Mouse (Mus musculus) intestine, embryonic 16.5 days (tissue): ENCODE measurements around the gene Nop56. TPM values are rescaled to one million over a fixed set of nuclear protein-coding genes. Genes with fewer than 3 reads are reported as not detected.

Source experiments
- ATAC-seq: fragments of 200-750 bp; cut with Nextera tagmentation; 2 replicates; pipeline ENCODE4 v1.8.0; 2017; ENCODE audit warnings: moderate TSS enrichment, moderate library complexity
- H3K27ac ChIP-seq: fragments of 300-500 bp; sonication (generic); 2 replicates; pipeline ENCODE4 v1.5.1; 2014; ENCODE audit warnings: mild to moderate bottlenecking, low read length
- H3K27me3 ChIP-seq: fragments of 300-500 bp; sonication (generic); replicated peaks from 2 replicates; pipeline ENCODE4 v1.6.1; 2014; ENCODE audit warnings: low read length, control low read depth, mixed read lengths; ENCODE audit not compliant: control insufficient read depth, insufficient read depth
- H3K36me3 ChIP-seq: fragments of 300-500 bp; sonication (generic); 2 replicates; pipeline ENCODE4 v1.6.1; 2014; ENCODE audit warnings: low read length, control low read depth; ENCODE audit not compliant: control insufficient read depth, insufficient read depth
- H3K4me1 ChIP-seq: fragments of 300-500 bp; sonication (generic); 2 replicates; pipeline ENCODE4 v1.6.1; 2014; ENCODE audit warnings: low read length, control low read depth, mixed read lengths; ENCODE audit not compliant: control insufficient read depth, insufficient read depth
- H3K4me2 ChIP-seq: fragments of 300-500 bp; sonication (generic); 2 replicates; pipeline ENCODE4 v1.6.1; 2014; ENCODE audit warnings: low read depth, low read length, control low read depth
- H3K4me3 ChIP-seq: fragments of 300-500 bp; sonication (generic); 2 replicates; pipeline ENCODE4 v1.5.1; 2014; ENCODE audit warnings: mild to moderate bottlenecking, low read length
- H3K9ac ChIP-seq: fragments of 300-500 bp; sonication (generic); 2 replicates; pipeline ENCODE4 v1.6.1; 2014; ENCODE audit warnings: low read depth, low read length
- H3K9me3 ChIP-seq: fragments of 300-500 bp; sonication (generic); 2 replicates; pipeline ENCODE4 v1.6.1; 2016; ENCODE audit warnings: low read length, control low read depth; ENCODE audit not compliant: control insufficient read depth
- WGBS: fragments of 180-500 bp; shearing (Covaris S2); extraction: QIAGEN DNeasy Blood & Tissue Kit; methylation state at CpG from one replicate; pipeline ENCODE4 v1.1.7; 2014; 5-methylcytosine and 5-hydroxymethylcytosine counted together
- polyA plus RNA-seq: library from polyadenylated mRNA; unstranded; fragments of >200 nt; fragmentation: Nextera tagmentation; extraction: Ambion mirVana; gene quantifications from 2 replicates; pipeline ENCODE4 v1.2.1, GENCODE M21; 2015

Gene Nop56
- polyA plus RNA-seq: 209 and 237 TPM in 2 replicates

DNA sequence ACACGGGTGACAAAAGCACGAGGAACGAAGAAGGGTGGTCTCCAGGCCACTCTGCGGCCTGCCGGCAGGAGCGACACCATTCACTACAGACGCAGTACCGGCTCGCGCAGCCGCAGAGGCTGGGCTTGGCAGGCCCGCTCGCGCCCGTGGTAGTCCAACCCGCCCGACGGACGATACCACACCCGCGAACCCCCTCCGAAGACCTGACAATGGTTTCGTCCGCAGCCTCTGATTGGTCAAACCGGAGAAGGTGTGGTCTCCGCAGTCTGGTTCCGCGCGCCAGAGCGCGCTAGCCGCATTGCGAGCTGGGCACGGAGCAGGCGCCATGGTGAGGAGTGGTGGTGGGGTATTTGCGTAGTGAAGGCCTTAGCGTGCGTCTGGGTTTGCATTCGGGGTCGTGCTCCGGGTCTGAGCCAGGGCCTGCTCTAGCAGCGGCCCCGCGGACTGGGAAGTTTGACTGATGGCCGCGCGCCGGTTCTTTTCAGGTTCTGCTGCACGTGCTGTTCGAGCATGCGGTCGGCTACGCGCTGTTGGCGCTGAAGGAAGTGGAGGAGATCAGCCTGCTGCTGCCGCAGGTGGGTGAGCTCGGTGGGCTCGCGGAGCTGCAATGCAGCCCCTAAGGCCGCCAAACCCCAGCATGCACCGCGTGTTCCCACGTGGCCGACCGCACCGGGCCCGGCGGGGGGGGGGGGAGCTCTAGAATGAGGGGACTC, at the start of gene Nop56:
Gene Nop56 (plus strand): TSS at position 282 of the 713 bp plus-strand sequence.
- H3K4me2 ChIP-seq: peak within 1 kb of the TSS; percentile 92
- peak within 1 kb of the TSS; percentile 96 for H3K9ac ChIP-seq
- H3K27ac ChIP-seq: peak within 1 kb of the TSS; percentile 89
- no peaks in the 10 kb centered on the region for H3K27me3 ChIP-seq
- H3K36me3 ChIP-seq: peaks cover 17% of the 10 kb centered on the region; the same call in 1 of the 2 replicates
- peak within 1 kb of the TSS; percentile 94 for H3K4me3 ChIP-seq
- peak; percentile 97 for ATAC-seq
- H3K4me1 ChIP-seq: peaks cover 20% of the 10 kb centered on the region
- under 1% methylated on average over 68 of the region's 68 CpGs for WGBS
- no peaks in the 10 kb centered on the region for H3K9me3 ChIP-seq

DNA sequence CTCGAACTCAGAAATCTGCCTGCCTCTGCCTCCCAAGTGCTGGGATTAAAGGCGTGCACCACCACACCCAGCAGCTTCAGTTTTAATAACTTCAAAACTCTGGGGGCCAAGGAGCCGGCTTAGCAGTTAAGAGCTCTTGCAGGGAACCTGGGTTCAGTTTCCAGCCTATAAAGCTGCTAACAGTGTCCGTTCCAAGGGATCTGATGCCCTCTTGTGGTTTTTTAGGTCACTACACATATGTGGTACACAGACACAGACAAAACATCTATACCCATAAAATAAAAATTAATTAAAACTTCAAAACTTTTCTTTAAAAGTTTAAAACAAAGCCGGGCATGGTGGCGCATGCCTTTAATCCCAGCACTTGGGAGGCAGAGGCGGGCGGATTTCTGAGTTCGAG, 27.3 kb upstream of the Nop56 start:
- no peak overlapping the region for H3K9ac ChIP-seq
- H3K4me2 ChIP-seq: no peak overlapping the region
- WGBS: 48% methylated on average over 7 of the region's 9 CpGs
- no peaks in the 10 kb centered on the region for H3K36me3 ChIP-seq
- H3K4me3 ChIP-seq: no peak overlapping the region
- no peak overlapping the region for H3K27ac ChIP-seq
- H3K9me3 ChIP-seq: no peaks in the 10 kb centered on the region
- no peaks in the 10 kb centered on the region for H3K27me3 ChIP-seq
- no peaks in the 10 kb centered on the region for H3K4me1 ChIP-seq
- no peak for ATAC-seq

DNA sequence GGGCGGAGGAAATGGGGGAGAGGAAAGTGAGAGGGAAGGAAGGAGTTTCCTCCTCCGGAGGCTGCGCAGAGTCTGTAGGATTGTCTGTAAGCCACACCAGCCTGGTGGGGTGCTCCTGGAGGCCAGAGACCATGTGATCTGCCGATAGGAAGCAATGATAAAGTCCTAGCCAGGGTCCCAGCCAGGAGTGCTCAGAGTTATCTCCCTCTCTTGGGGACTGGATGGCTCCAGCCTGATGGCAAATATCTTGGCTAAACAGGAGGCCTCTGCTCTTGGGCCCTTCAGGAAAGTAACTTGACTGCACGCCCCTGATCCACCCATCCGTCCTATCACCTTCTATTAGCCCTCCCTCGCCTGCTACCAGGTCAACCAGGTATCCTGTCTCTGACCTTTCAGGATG, 26.0 kb upstream of the Nop56 start:
- no peak overlapping the region for H3K4me2 ChIP-seq
- H3K36me3 ChIP-seq: no peaks in the 10 kb centered on the region
- no peak overlapping the region for H3K27ac ChIP-seq
- H3K9me3 ChIP-seq: no peaks in the 10 kb centered on the region
- H3K27me3 ChIP-seq: no peaks in the 10 kb centered on the region
- no peak for ATAC-seq
- no peak overlapping the region for H3K9ac ChIP-seq
- H3K4me1 ChIP-seq: no peaks in the 10 kb centered on the region
- no peak overlapping the region for H3K4me3 ChIP-seq
- WGBS: 66% methylated on average over 7 of the region's 7 CpGs

DNA sequence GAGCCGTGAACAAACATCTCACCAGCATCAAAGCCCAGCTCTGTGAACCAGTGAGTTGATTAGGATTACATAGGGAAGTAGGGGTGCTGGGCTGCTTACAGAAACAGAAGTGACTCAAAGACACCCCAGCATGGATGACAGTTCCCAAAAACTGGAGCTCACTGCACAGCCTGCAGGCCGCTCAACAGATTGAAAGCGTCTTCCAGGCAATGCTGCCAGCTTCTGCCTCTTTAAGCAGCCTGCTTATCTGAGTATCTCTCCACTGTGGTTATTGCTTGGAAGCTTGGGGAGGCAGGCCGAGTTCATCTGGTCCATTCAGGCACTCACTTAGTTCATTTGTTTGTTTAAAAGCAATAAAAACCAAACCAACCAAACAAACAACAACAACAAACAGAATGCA, 17.5 kb upstream of the Nop56 start:
- Histone ChIP-seq H3K27ac (no peak overlapping the region), H3K27me3 (no peaks in the 10 kb centered on the region), H3K36me3 (no peaks in the 10 kb centered on the region), H3K4me1 (no peaks in the 10 kb centered on the region), H3K9ac (no peak overlapping the region), H3K4me2 (no peak overlapping the region), H3K9me3 (no peaks in the 10 kb centered on the region), H3K4me3 (no peak overlapping the region)
- ATAC-seq: no peak
- 69% methylated on average over 4 of the region's 4 CpGs for WGBS

DNA sequence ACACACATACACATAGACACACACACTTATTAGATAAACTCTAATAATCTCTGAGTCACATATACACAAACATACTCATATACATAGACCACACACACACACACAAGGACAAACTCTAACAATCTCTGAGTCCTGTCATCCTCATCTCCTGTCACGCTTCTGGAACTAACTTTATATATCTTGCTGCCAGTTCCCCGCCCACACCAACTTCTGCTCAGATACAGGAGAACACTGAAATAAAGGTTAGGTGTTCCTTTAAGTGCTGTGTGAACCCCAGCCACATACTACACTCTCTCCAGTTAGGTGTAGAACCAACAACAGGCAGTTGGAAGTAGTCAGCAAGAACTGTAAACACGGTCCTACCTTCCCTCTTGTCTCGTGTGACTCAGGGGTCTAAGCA, 13.4 kb upstream of the Nop56 start:
- Histone ChIP-seq H3K4me1 (no peaks in the 10 kb centered on the region), H3K4me2 (no peak overlapping the region), H3K36me3 (no peaks in the 10 kb centered on the region), H3K27me3 (no peaks in the 10 kb centered on the region), H3K9ac (no peak overlapping the region), H3K4me3 (no peak overlapping the region), H3K27ac (no peak overlapping the region), H3K9me3 (no peaks in the 10 kb centered on the region)
- no peak for ATAC-seq
- WGBS: 75% methylated on average over 4 of the region's 4 CpGs

DNA sequence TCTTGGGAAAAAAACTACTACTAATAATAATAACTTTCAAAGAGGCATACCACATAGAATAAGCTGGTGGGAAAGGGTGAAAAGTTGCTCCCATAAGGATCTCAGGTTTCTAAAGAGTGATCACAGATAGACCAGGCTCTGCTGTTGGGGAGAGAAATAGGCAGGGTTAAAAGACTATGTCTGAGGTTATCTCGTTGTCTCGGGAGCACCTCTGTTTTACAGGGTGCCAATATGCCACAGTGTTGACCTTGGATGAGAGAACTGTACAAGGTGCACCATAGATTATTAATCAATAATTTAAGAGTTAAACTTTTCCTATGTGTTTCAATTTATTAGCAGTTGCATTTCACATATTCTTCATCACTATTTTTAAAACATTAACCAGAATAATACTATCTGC, 12.3 kb upstream of the Nop56 start:
- no peak overlapping the region for H3K4me3 ChIP-seq
- ATAC-seq: no peak

DNA sequence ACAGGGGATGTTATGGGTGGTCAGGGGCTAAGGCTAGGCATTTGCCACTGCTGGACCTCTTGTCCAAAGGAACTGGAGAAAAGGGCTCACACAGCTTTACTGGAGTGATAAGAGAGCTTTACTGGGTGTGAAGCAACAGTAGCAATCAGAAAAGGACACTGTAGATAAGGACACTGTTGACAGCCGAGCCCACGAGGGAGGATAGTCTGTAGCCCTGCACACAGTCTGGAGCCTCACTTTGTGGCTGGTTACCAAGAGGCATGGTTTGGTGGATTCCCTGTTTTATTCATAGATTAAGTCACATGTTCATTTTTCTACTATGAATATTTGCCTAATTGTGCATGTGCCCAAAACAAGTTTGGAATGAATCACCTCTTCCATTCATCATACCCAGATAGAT, 11.8 kb upstream of the Nop56 start:
- peak; percentile 75 for ATAC-seq
- H3K4me1 ChIP-seq: no peaks in the 10 kb centered on the region
- WGBS: 50% methylated on average over 2 of the region's 2 CpGs

More for the DNA sequence above, 12.3 kb upstream of the Nop56 start:
- Histone ChIP-seq H3K27ac (no peak overlapping the region), H3K9ac (no peak overlapping the region), H3K4me1 (no peaks in the 10 kb centered on the region), H3K4me2 (no peak overlapping the region), H3K36me3 (no peaks in the 10 kb centered on the region), H3K9me3 (no peaks in the 10 kb centered on the region), H3K27me3 (no peaks in the 10 kb centered on the region)
- WGBS: 76% methylated on average over 2 of the region's 2 CpGs

DNA sequence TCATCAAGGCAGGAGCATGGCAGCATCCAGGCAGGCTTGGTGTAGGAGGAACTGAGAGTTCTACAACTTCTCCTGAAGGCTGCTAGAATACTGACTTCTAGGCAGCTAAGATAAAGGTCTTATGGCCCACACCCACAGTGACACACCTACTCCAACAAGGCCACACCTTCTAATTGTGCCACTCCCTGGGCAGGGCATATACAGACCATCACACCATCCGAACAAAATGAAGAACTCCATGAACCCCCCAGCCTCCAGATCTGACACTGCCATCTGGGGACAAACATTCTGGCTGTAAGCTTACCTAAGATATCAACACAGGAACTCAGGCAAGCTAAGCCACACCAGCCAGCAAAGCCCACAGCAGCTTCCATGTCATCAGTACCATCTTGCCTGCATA, 8.7 kb upstream of the Nop56 start:
- peak; percentile 43; the same call in 1 of the 2 replicates for ATAC-seq
- Histone ChIP-seq H3K27me3 (no peaks in the 10 kb centered on the region), H3K4me2 (no peak overlapping the region), H3K36me3 (no peaks in the 10 kb centered on the region), H3K9ac (no peak overlapping the region), H3K4me3 (no peak overlapping the region), H3K4me1 (no peaks in the 10 kb centered on the region), H3K9me3 (no peaks in the 10 kb centered on the region), H3K27ac (no peak overlapping the region)
- WGBS: 65% methylated on average over 1 of the region's 1 CpGs

More for the DNA sequence above, 11.8 kb upstream of the Nop56 start:
- H3K9me3 ChIP-seq: no peaks in the 10 kb centered on the region
- H3K9ac ChIP-seq: no peak overlapping the region
- H3K27me3 ChIP-seq: no peaks in the 10 kb centered on the region
- no peak overlapping the region for H3K4me2 ChIP-seq
- H3K36me3 ChIP-seq: no peaks in the 10 kb centered on the region
- H3K4me3 ChIP-seq: no peak overlapping the region
- H3K27ac ChIP-seq: no peak overlapping the region

DNA sequence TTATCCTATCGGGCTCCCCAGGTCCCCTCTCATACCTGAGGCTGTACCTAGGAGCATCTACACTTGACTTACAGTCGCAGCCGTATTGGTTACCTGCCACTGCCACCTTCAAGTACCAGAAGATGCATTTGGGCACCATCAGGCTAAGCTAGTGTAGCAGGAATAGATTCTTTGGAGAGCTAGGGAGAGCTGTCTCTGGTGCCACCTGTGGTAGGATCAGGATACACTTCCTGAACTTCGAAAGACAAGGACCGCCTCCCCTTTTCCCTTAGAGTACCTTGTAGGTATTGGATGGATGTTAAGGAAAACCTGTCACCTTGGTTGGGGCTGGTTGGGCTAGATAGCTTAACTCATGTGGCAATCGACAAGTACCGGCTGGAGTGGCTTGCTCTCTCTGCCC, 6.2 kb upstream of the Nop56 start:
- WGBS: 61% methylated on average over 7 of the region's 7 CpGs
- ATAC-seq: no peak

DNA sequence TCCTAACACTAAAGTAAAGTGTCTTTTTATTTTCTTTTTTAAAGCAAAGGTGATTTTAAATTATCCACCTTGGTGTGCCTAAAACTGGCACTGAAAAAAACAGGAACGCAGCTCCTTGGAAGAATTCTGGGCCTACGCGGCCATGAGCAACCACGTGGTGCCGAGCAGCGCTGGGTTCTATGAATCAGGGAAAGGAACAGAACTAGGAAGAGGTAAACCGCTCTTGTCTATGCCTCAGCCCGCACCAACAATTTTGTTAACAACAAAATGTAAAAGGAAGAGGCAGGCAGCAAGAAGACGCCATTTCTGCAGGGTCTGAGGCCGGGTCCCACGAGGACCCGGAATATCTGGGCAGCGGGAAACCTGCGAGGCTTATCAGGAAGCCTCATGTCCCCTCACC, 498 bp upstream of the Nop56 start:
- peak; percentile 27 for ATAC-seq
- H3K9ac ChIP-seq: peak overlapping the region; percentile 84
- peaks cover 14% of the 10 kb centered on the region; the same call in 1 of the 2 replicates for H3K36me3 ChIP-seq
- 1% methylated on average over 14 of the region's 14 CpGs for WGBS
- no peaks in the 10 kb centered on the region for H3K27me3 ChIP-seq
- H3K9me3 ChIP-seq: no peaks in the 10 kb centered on the region
- peaks cover 20% of the 10 kb centered on the region for H3K4me1 ChIP-seq
- peak overlapping the region; percentile 94 for H3K4me3 ChIP-seq
- H3K27ac ChIP-seq: peak overlapping the region; percentile 43
- peak overlapping the region; percentile 71 for H3K4me2 ChIP-seq

More for the DNA sequence above, 6.2 kb upstream of the Nop56 start:
- Histone ChIP-seq H3K27ac (no peak overlapping the region), H3K4me2 (no peak overlapping the region), H3K36me3 (no peaks in the 10 kb centered on the region), H3K9me3 (no peaks in the 10 kb centered on the region), H3K9ac (no peak overlapping the region), H3K4me3 (no peak overlapping the region), H3K27me3 (no peaks in the 10 kb centered on the region), H3K4me1 (no peaks in the 10 kb centered on the region)
